ENCODE assay signal across 10 mouse cellular contexts in genomic region chr3:129332142-129332541, GRCm38 (mm10). TPM values are rescaled to one million over a fixed set of nuclear protein-coding genes. Genes with fewer than 3 reads are reported as not detected.
DNase-seq lines count a peak whose midpoint lies in the region; ATAC-seq lines count a peak whose summit lies in the region.
"Had no signal": no experiment of that assay in that cellular context is flagged by ENCODE, and none has a peak within 500 bp of the region (broad histone marks: within the 10 kb centered on the region; RNA-seq: fewer than 3 reads in every experiment).

No protein-coding gene starts in this region.

- H3K9me3 ChIP-seq in heart, embryonic 12.5 days (replicated peaks) = no peaks in the 10 kb centered on the region
- H3K9me3 ChIP-seq in lung, embryonic 15.5 days = no peaks in the 10 kb centered on the region
- no peaks in the 10 kb centered on the region for H3K9me3 ChIP-seq in stomach, embryonic 16.5 days (replicated peaks; ENCODE audit: control insufficient read depth, low read length)
- H3K9me3 ChIP-seq: midbrain, embryonic 15.5 days had no signal

- intact Hi-C loops in heart, postnatal 10 days (cut with DNase I) = no loop called here

- peak overlapping the region; percentile 56 for H3K9ac ChIP-seq in heart, embryonic 12.5 days
- 0 out of 2 replicates have a peak overlapping the region, but pooled peaks have one; percentile 11 for H3K9ac ChIP-seq in lung, embryonic 15.5 days
- H3K9ac ChIP-seq in stomach, embryonic 16.5 days (ENCODE audit: low read length) = peak overlapping the region; percentile 42; the same call in 1 of the 2 replicates
- H3K9ac ChIP-seq: midbrain, embryonic 15.5 days had no signal

- no peaks in the 10 kb centered on the region for H3K27me3 ChIP-seq in heart, embryonic 12.5 days (replicated peaks)
- H3K27me3 ChIP-seq in lung, embryonic 15.5 days = no peaks in the 10 kb centered on the region
- H3K27me3 ChIP-seq in stomach, embryonic 16.5 days (ENCODE audit: control insufficient read depth, insufficient read depth, low read length) = no peaks in the 10 kb centered on the region
- H3K27me3 ChIP-seq: midbrain, embryonic 15.5 days had no signal

- peaks cover 23% of the 10 kb centered on the region for H3K4me1 ChIP-seq in heart, embryonic 12.5 days (replicated peaks)
- H3K4me1 ChIP-seq in lung, embryonic 15.5 days = peaks cover 55% of the 10 kb centered on the region
- peaks cover 8% of the 10 kb centered on the region for H3K4me1 ChIP-seq in stomach, embryonic 16.5 days (ENCODE audit: control insufficient read depth, insufficient read depth, low read length)
- H3K4me1 ChIP-seq: midbrain, embryonic 15.5 days had no signal

- no peak for DNase-seq in heart, postnatal 10 days
- no peak for DNase-seq in lung, postnatal 14 days
- DNase-seq in kidney, postnatal 10 days = peak; percentile 34
- DNase-seq in retina, postnatal 1 day = no peak
- no peak for DNase-seq in embryo, embryonic 10 days (ENCODE audit: low spot score)

- ATAC-seq in heart, embryonic 12.5 days (ENCODE audit: insufficient number of reproducible peaks, low FRiP score) = no peak
- peak; percentile 47; the same call in 1 of the 2 replicates for ATAC-seq in lung, embryonic 15.5 days (ENCODE audit: borderline replicate concordance, extremely low read depth, low FRiP score, low TSS enrichment)
- peak; percentile 22; the same call in 1 of the 2 replicates for ATAC-seq in stomach, embryonic 16.5 days (ENCODE audit: insufficient read depth, low FRiP score)
- ATAC-seq: CD4-positive, CD25-positive, alpha-beta regulatory T cell, adult 4 months; midbrain, embryonic 15.5 days had no signal

- peak overlapping the region; percentile 41 for H3K4me3 ChIP-seq in heart, embryonic 12.5 days
- H3K4me3 ChIP-seq in lung, embryonic 15.5 days = peak overlapping the region; percentile 42
- peak overlapping the region; percentile 44 for H3K4me3 ChIP-seq in stomach, embryonic 16.5 days (replicated peaks; ENCODE audit: low read length)
- H3K4me3 ChIP-seq: midbrain, embryonic 15.5 days had no signal

- peak overlapping the region; percentile 66 for H3K4me2 ChIP-seq in heart, embryonic 12.5 days
- H3K4me2 ChIP-seq in lung, embryonic 15.5 days = peak overlapping the region; percentile 64
- H3K4me2 ChIP-seq in stomach, embryonic 16.5 days (ENCODE audit: low read depth, low read length) = peak overlapping the region; percentile 51
- H3K4me2 ChIP-seq: midbrain, embryonic 15.5 days had no signal

- 40% methylated on average over 7 of the region's 7 CpGs for WGBS in heart, embryonic 12.5 days
- 9% methylated on average over 7 of the region's 7 CpGs for WGBS in lung, embryonic 15.5 days
- 27% methylated on average over 7 of the region's 7 CpGs for WGBS in stomach, embryonic 16.5 days

- 0 out of 2 replicates have a peak overlapping the region, but pooled peaks have one; percentile 27 for H3K27ac ChIP-seq in heart, embryonic 12.5 days (ENCODE audit: poor library complexity, severe bottlenecking)
- peak overlapping the region; percentile 56 for H3K27ac ChIP-seq in lung, embryonic 15.5 days
- H3K27ac ChIP-seq in stomach, embryonic 16.5 days (ENCODE audit: low read length) = peak overlapping the region; percentile 56; the same call in 1 of the 2 replicates
- H3K27ac ChIP-seq: midbrain, embryonic 15.5 days had no signal

- H3K36me3 ChIP-seq in heart, embryonic 12.5 days = no peaks in the 10 kb centered on the region
- no peaks in the 10 kb centered on the region for H3K36me3 ChIP-seq in lung, embryonic 15.5 days
- H3K36me3 ChIP-seq in stomach, embryonic 16.5 days (ENCODE audit: control insufficient read depth, insufficient read depth, low read length) = no peaks in the 10 kb centered on the region
- H3K36me3 ChIP-seq: midbrain, embryonic 15.5 days had no signal

RNA-seq across cellular contexts. Expression of gene Enpep, which starts 0.4 kb away (rescaled TPM):
- 14.6 and 15.5 TPM in 2 replicates for polyA plus RNA-seq in heart, embryonic 12.5 days (2016; fragmentation: Nextera tagmentation; extraction: Ambion mirVana)
- total RNA-seq in heart, postnatal 10 days (2021) = 1 to 10 TPM; 9.2 to 9.7 TPM
- 41.0 and 44.8 TPM in 2 replicates for polyA plus RNA-seq in lung, embryonic 15.5 days (2015; fragmentation: Nextera tagmentation; extraction: Ambion mirVana)
- polyA plus RNA-seq in stomach, embryonic 16.5 days (2015; fragmentation: Nextera tagmentation; extraction: Ambion mirVana) = 18.3 and 19.9 TPM in 2 replicates
